ENCODE assay signal across 10 mouse cellular contexts in the genomic region with DNA sequence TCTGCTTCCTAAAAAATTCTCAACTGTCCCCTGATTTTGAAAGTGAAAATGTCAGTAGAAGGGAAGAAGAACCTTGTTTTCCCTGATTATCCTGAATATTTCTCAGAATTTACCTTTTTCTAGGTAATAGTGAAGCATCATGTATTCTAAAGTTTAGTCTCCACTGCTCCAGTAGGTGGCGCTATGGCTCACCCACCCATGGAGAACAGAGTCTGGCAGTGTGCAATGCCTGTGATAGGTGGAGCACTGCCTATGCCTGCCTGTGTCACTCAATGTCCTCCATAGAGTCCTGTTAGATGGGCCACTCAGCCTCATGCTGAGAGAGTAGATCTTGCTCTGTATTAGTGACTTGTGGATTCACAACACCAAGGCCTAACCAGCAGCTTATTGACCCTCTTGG.
DNase-seq lines count a peak whose midpoint lies in the region; ATAC-seq and TF ChIP-seq lines count a peak whose summit lies in the region.
"Had no signal": no experiment of that assay in that cellular context is flagged by ENCODE, and none has a peak within 500 bp of the region (broad histone marks: within the 10 kb centered on the region; RNA-seq: fewer than 3 reads in every experiment).

No protein-coding gene starts in this region.

- peak; percentile 37; the same call in 1 of the 2 replicates for TF ChIP-seq CTCF in kidney, postnatal 0 days (IDR thresholded peaks at IDR 0.05; ENCODE audit: low read depth)
- TF ChIP-seq CTCF in CH12.LX (conservative IDR thresholded peaks at IDR 0.05 in 1 of 2, IDR thresholded peaks at IDR 0.05 in 1 of 2; ENCODE audit: low read depth in 2 of 2, low read length in 2 of 2), result peak; percentile 73 to 84
- TF ChIP-seq CTCF in bone marrow macrophage, adult 2 months (IDR thresholded peaks at IDR 0.05; ENCODE audit: low read depth, low read length), result peak; percentile 27; the same call in 1 of the 2 replicates

- peak; percentile 1 for DNase-seq in kidney, postnatal 0 days (ENCODE audit: low spot score)
- DNase-seq in kidney, adult 11 months, result no peak
- DNase-seq in CH12.LX (ENCODE audit: extremely low read depth) (peak; percentile 40), ES-E14 (ENCODE audit: low read depth, low spot score) (peak; percentile 50)
- no peak for DNase-seq in hindbrain, embryonic 14.5 days (ENCODE audit: low spot score)
- DNase-seq: thymus, postnatal 36 days had no signal

- H3K27me3 ChIP-seq in kidney, postnatal 0 days (ENCODE audit: insufficient read depth, low read length), result no peaks in the 10 kb centered on the region
- no peaks in the 10 kb centered on the region for H3K27me3 ChIP-seq in CH12.LX (replicated peaks)
- H3K27me3 ChIP-seq in hindbrain, embryonic 14.5 days (ENCODE audit: control insufficient read depth, insufficient read depth, low read length), result no peaks in the 10 kb centered on the region
- H3K27me3 ChIP-seq: heart, embryonic 15.5 days had no signal

- no peak overlapping the region for H3K27ac ChIP-seq in kidney, postnatal 0 days
- H3K27ac ChIP-seq in CH12.LX (ENCODE audit: insufficient read depth, low read depth) (no peak overlapping the region), ES-E14 (ENCODE audit: insufficient read depth, low read depth, low read length, poor library complexity, severe bottlenecking) (no peak overlapping the region)
- H3K27ac ChIP-seq in bone marrow macrophage, adult 2 months (ENCODE audit: insufficient read depth, low read depth, low read length), result no peak overlapping the region
- no peak overlapping the region for H3K27ac ChIP-seq in hindbrain, embryonic 14.5 days
- H3K27ac ChIP-seq: heart, embryonic 15.5 days had no signal

- H3K4me1 ChIP-seq in kidney, postnatal 0 days (replicated peaks; ENCODE audit: insufficient read depth, low read length), result no peaks in the 10 kb centered on the region
- H3K4me1 ChIP-seq in CH12.LX (ENCODE audit: control insufficient read depth in 1 of 2, insufficient read depth in 2 of 2) (no peaks in the 10 kb centered on the region), ES-E14 (ENCODE audit: control insufficient read depth in 2 of 2, insufficient read depth in 2 of 2, low read length in 2 of 2, poor library complexity in 1 of 2) (no peaks in the 10 kb centered on the region)
- no peaks in the 10 kb centered on the region for H3K4me1 ChIP-seq in bone marrow macrophage, adult 2 months (ENCODE audit: control insufficient read depth, insufficient read depth, low read length)
- no peaks in the 10 kb centered on the region for H3K4me1 ChIP-seq in hindbrain, embryonic 14.5 days (replicated peaks; ENCODE audit: control insufficient read depth, insufficient read depth, low read length)
- H3K4me1 ChIP-seq: heart, embryonic 15.5 days had no signal

- TF ChIP-seq RAD21 in CH12.LX (IDR thresholded peaks at IDR 0.05; ENCODE audit: low read depth, low read length), result peak; percentile 28

- no peak overlapping the region for H3K9ac ChIP-seq in kidney, postnatal 0 days (ENCODE audit: low read depth, low read length)
- H3K9ac ChIP-seq in CH12.LX (ENCODE audit: insufficient read depth, low read depth) (no peak overlapping the region), ES-E14 (ENCODE audit: insufficient read depth, low read depth, low read length, poor library complexity, severe bottlenecking) (no peak overlapping the region)
- H3K9ac ChIP-seq in hindbrain, embryonic 14.5 days, result no peak overlapping the region
- H3K9ac ChIP-seq: heart, embryonic 15.5 days had no signal

- no peak for ATAC-seq in kidney, postnatal 0 days (replicated peaks; ENCODE audit: low FRiP score, low read depth)
- no peak for ATAC-seq in hindbrain, embryonic 14.5 days (ENCODE audit: low FRiP score)
- no peak for ATAC-seq in erythroblast, adult 5-6 weeks (replicated peaks; ENCODE audit: low FRiP score, poor library complexity, severe bottlenecking)
- ATAC-seq: activated CD4-positive, CD25-positive, alpha-beta regulatory T cell, adult 4 months had no signal

- H3K9me3 ChIP-seq in kidney, postnatal 0 days (replicated peaks; ENCODE audit: low read length), result no peaks in the 10 kb centered on the region
- H3K9me3 ChIP-seq in CH12.LX (replicated peaks; ENCODE audit: low read length) (no peaks in the 10 kb centered on the region), ES-E14 (ENCODE audit: control insufficient read depth, insufficient read depth, low read depth, low read length) (no peaks in the 10 kb centered on the region)
- no peaks in the 10 kb centered on the region for H3K9me3 ChIP-seq in hindbrain, embryonic 14.5 days (ENCODE audit: control insufficient read depth, low read length)
- H3K9me3 ChIP-seq: heart, embryonic 15.5 days had no signal

- no peak for TF ChIP-seq EP300 in CH12.LX (IDR thresholded peaks at IDR 0.05; ENCODE audit: low read length)

- no peaks in the 10 kb centered on the region for H3K79me2 ChIP-seq in CH12.LX (replicated peaks; ENCODE audit: control insufficient read depth, extremely low read depth, insufficient read depth, poor library complexity, severe bottlenecking)

- WGBS in kidney, postnatal 0 days, result 29% methylated on average over 1 of the region's 1 CpGs
- 46% methylated on average over 1 of the region's 1 CpGs for WGBS in hindbrain, embryonic 14.5 days

- no peak for TF ChIP-seq POLR2A in CH12.LX (IDR thresholded peaks at IDR 0.05; ENCODE audit: low read depth, low read length)
- no peak for TF ChIP-seq POLR2A in bone marrow macrophage, adult 2 months (IDR thresholded peaks at IDR 0.05; ENCODE audit: borderline replicate concordance, low read depth, low read length)

- H3K36me3 ChIP-seq in kidney, postnatal 0 days (ENCODE audit: insufficient read depth, low read length), result no peaks in the 10 kb centered on the region
- H3K36me3 ChIP-seq in CH12.LX (replicated peaks in 1 of 2; ENCODE audit: control insufficient read depth in 1 of 2, insufficient read depth in 1 of 2, low read length in 1 of 2) (no peaks in the 10 kb centered on the region), ES-E14 (ENCODE audit: control insufficient read depth, insufficient read depth, low read length, poor library complexity, severe bottlenecking) (no peaks in the 10 kb centered on the region)
- no peaks in the 10 kb centered on the region for H3K36me3 ChIP-seq in hindbrain, embryonic 14.5 days (replicated peaks; ENCODE audit: control insufficient read depth, insufficient read depth)
- H3K36me3 ChIP-seq: heart, embryonic 15.5 days had no signal

- H3K4me3 ChIP-seq in kidney, postnatal 0 days (replicated peaks; ENCODE audit: low read depth, low read length), result no peak overlapping the region
- H3K4me3 ChIP-seq in CH12.LX (replicated peaks in 1 of 3; ENCODE audit: low read depth in 2 of 3, low read length in 2 of 3, poor library complexity in 1 of 3) (no peak overlapping the region), ES-E14 (ENCODE audit: insufficient read depth in 1 of 2, low read depth in 1 of 2, low read length in 2 of 2, poor library complexity in 1 of 2, severe bottlenecking in 1 of 2) (no peak overlapping the region)
- no peak overlapping the region for H3K4me3 ChIP-seq in bone marrow macrophage, adult 2 months (ENCODE audit: insufficient read depth, low read length)
- no peak overlapping the region for H3K4me3 ChIP-seq in hindbrain, embryonic 14.5 days (replicated peaks; ENCODE audit: low read length)
- H3K4me3 ChIP-seq: heart, embryonic 15.5 days had no signal

- no peak overlapping the region for H3K4me2 ChIP-seq in kidney, postnatal 0 days (ENCODE audit: low read length)
- no peak overlapping the region for H3K4me2 ChIP-seq in CH12.LX (ENCODE audit: insufficient read depth, low read depth, poor library complexity, severe bottlenecking)
- H3K4me2 ChIP-seq in hindbrain, embryonic 14.5 days (replicated peaks), result no peak overlapping the region
- H3K4me2 ChIP-seq: heart, embryonic 15.5 days had no signal

- in situ Hi-C loops in CH12.LX (cut with MboI; ENCODE audit: low pct_ligation_motif_present, low pct_unique_long_range_greater_than_20kb, low sequenced_read_pairs), result no loop called here
- in situ Hi-C loops in ES-E14 (cut with MboI; ENCODE audit: low sequenced_read_pairs in 2 of 2, unreplicated experiment in 2 of 2), result no loop called here

- dilution Hi-C loops in CH12.LX (cut with MboI; ENCODE audit: extremely low pct_ligation_motif_present, extremely low pct_unique_long_range_greater_than_20kb, low sequenced_read_pairs), result no loop called here

TF ChIP-seq in CH12.LX, 34 proteins besides CTCF, POLR2A, EP300 and RAD21:
- TF ChIP-seq BHLHE40 (IDR thresholded peaks at IDR 0.05; ENCODE audit: low read depth, low read length) (no peak), SMC3 (IDR thresholded peaks at IDR 0.05; ENCODE audit: low read depth, low read length) (peak; percentile 23; the same call in 1 of the 2 replicates)

TF ChIP-seq in ES-E14, 5 proteins besides CTCF, POLR2A, EP300 and RAD21:
- TF ChIP-seq ZC3H11A (IDR thresholded peaks at IDR 0.05; ENCODE audit: borderline replicate concordance, low read depth, low read length), result no peak
- TF ChIP-seq CHD2 (IDR thresholded peaks at IDR 0.05; ENCODE audit: low read depth, low read length), result no peak
- no peak for TF ChIP-seq MAFK (IDR thresholded peaks at IDR 0.05; ENCODE audit: insufficient read depth, low read depth, low read length)
- TF ChIP-seq HCFC1 (IDR thresholded peaks at IDR 0.05; ENCODE audit: borderline replicate concordance, insufficient read depth, low read length), result no peak
- TF ChIP-seq ZNF384 (IDR thresholded peaks at IDR 0.05; ENCODE audit: low read depth, low read length), result no peak
TF ChIP-seq in ES-E14: peak in this region for 0.

Comparison
In these comparisons a context has a peak if more than half of its experiments do, and no peak if none do; other contexts are left out.
1. DNase-seq: peak in kidney, postnatal 0 days (single experiment), CH12.LX (single experiment) and ES-E14 (single experiment); none in kidney, adult 11 months (single experiment) and hindbrain, embryonic 14.5 days (single experiment).
2. CTCF ChIP-seq: peak in every context shown above with its lines; median percentile 78 in CH12.LX; 37 in kidney, postnatal 0 days; 27 in bone marrow macrophage, adult 2 months.